Mouse (Mus musculus) midbrain, embryonic 13.5 days (tissue): ENCODE measurements around the gene Cdk2. TPM values are rescaled to one million over a fixed set of nuclear protein-coding genes. Genes with fewer than 3 reads are reported as not detected.
"Not testable (repeated sequence)": the region's sequence is repeated elsewhere in the genome, so short reads cannot be mapped to it uniquely, and the experiment has no call there.

Source experiments
- ATAC-seq: fragments of 200-750 bp; cut with Nextera tagmentation; 2 replicates; pipeline ENCODE4 v1.8.0; 2017; ENCODE audit warnings: mild to moderate bottlenecking, moderate TSS enrichment, moderate library complexity
- H3K27ac ChIP-seq: fragments of 300-500 bp; sonication (generic); 2 replicates; pipeline ENCODE4 v1.5.1; 2015; ENCODE audit warnings: inconsistent platforms, mild to moderate bottlenecking, moderate library complexity
- H3K27me3 ChIP-seq: fragments of 300-500 bp; sonication (generic); 2 replicates; pipeline ENCODE4 v1.6.1; 2015; ENCODE audit warnings: mild to moderate bottlenecking, inconsistent platforms
- H3K36me3 ChIP-seq: fragments of 300-500 bp; sonication (generic); 2 replicates; pipeline ENCODE4 v1.6.1; 2015; ENCODE audit warnings: mild to moderate bottlenecking, inconsistent platforms
- H3K4me1 ChIP-seq: fragments of 300-500 bp; sonication (generic); replicated peaks from 2 replicates; pipeline ENCODE4 v1.6.1; 2015; ENCODE audit warnings: inconsistent platforms
- H3K4me2 ChIP-seq: fragments of 300-500 bp; sonication (generic); replicated peaks from 2 replicates; pipeline ENCODE4 v1.6.1; 2015; ENCODE audit warnings: moderate library complexity, mild to moderate bottlenecking, inconsistent platforms
- H3K4me3 ChIP-seq: fragments of 300-500 bp; sonication (generic); replicated peaks from 2 replicates; pipeline ENCODE4 v1.5.1; 2015; ENCODE audit warnings: mild to moderate bottlenecking, inconsistent platforms
- H3K9ac ChIP-seq: fragments of 300-500 bp; sonication (generic); replicated peaks from 2 replicates; pipeline ENCODE4 v1.6.1; 2015; ENCODE audit warnings: mild to moderate bottlenecking, inconsistent platforms
- H3K9me3 ChIP-seq: fragments of 300-500 bp; sonication (generic); 2 replicates; pipeline ENCODE4 v1.6.1; 2016; ENCODE audit warnings: mild to moderate bottlenecking, inconsistent platforms
- WGBS: fragments of 180-500 bp; shearing (Covaris S2); methylation state at CpG from one replicate; pipeline ENCODE4 v1.1.7; 2015; 5-methylcytosine and 5-hydroxymethylcytosine counted together
- polyA plus RNA-seq: library from polyadenylated mRNA; unstranded; fragments of >200 nt; fragmentation: Nextera tagmentation; extraction: Ambion mirVana; gene quantifications from 2 replicates; pipeline ENCODE4 v1.2.1, GENCODE M21; 2015

The Cdk2 gene
- polyA plus RNA-seq, 1 experiment from 2014 or later = 36.2 TPM

DNA sequence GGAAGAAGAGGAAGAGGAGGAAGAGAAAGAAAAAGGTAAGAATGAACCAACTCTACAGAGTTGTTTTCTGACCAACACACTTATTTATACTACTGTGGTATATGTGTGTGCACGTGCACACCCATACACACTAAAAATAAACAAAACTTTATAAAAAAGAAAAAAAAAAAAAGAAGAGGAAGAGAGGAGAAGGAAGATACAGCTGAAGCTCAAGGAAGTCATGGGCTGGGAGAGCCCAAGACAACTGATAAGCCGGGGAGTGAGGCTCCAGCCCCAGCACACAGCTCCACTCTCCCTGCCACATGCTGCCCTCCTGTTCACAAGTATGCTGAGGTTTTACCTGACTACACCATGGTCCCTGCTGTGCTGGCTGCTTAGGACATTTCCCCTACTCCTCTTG, 35.5 kb upstream of the Cdk2 start:
- H3K4me1 ChIP-seq = peaks cover 24% of the 10 kb centered on the region
- 78% methylated on average over 2 of the region's 2 CpGs for WGBS

DNA sequence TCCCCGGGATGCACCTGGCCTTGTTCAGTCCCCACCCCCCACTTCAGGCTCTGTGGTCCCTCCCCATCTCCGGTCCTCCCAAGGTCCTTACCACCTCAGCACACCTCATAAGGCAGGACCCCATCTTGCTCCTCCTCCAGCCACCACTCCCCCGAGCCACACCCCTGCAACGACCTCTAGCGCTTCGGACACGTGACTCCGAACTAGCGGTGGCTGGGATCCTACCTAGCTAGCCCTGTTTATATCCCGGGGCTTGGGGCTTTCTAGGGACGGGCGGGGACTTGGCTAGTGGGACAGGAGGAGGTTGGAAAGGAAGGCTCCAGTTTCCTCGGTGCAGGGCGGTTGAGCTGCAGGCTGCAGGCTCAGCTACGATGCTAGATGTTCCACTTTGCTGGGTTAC, 32.6 kb upstream of the Cdk2 start:
- Histone ChIP-seq H3K4me1 (peaks cover 4% of the 10 kb centered on the region; the same call in 1 of the 2 replicates), H3K9ac (0 out of 2 replicates have a peak overlapping the region, but pooled peaks have one; percentile 23), H3K4me3 (0 out of 2 replicates have a peak overlapping the region, but pooled peaks have one; percentile 11), H3K27ac (no peak overlapping the region), H3K36me3 (no peaks in the 10 kb centered on the region), H3K4me2 (peak overlapping the region; percentile 43), H3K27me3 (peaks cover 18% of the 10 kb centered on the region), H3K9me3 (no peaks in the 10 kb centered on the region)
- WGBS = 3% methylated on average over 15 of the region's 15 CpGs
- ATAC-seq = no peak

More for the DNA sequence above, 35.5 kb upstream of the Cdk2 start:
- Histone ChIP-seq H3K4me2 (no peak overlapping the region), H3K4me3 (no peak overlapping the region), H3K27ac (no peak overlapping the region), H3K9me3 (no peaks in the 10 kb centered on the region), H3K9ac (no peak overlapping the region), H3K36me3 (no peaks in the 10 kb centered on the region), H3K27me3 (peaks cover 47% of the 10 kb centered on the region)
- no peak for ATAC-seq

DNA sequence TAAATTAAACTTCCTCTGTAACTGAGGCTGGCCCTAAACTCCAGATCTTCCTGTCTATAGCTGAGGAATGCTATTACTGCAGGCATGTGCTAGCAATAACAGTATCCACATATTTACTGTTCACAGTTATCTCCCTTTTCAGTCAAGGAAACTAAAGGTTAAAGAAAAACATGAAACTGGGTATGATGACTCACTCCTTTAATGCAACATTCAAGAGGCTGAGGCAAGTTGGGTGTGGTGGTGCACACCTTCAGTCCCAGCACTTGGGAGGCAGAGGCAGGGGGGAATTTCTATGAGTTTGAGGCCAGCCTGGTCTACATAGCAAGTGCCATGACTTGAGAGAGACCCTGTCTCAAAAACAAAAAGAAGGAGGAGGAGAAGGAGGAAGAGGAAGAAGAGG, 27.2 kb upstream of the Cdk2 start:
- peaks cover 5% of the 10 kb centered on the region; the same call in 1 of the 2 replicates for H3K27me3 ChIP-seq
- no peaks in the 10 kb centered on the region for H3K9me3 ChIP-seq
- no peak overlapping the region for H3K9ac ChIP-seq
- no peak overlapping the region for H3K4me3 ChIP-seq
- no peak overlapping the region for H3K27ac ChIP-seq
- ATAC-seq = no peak
- no peak overlapping the region for H3K4me2 ChIP-seq
- H3K36me3 ChIP-seq = no peaks in the 10 kb centered on the region
- H3K4me1 ChIP-seq = no peaks in the 10 kb centered on the region

DNA sequence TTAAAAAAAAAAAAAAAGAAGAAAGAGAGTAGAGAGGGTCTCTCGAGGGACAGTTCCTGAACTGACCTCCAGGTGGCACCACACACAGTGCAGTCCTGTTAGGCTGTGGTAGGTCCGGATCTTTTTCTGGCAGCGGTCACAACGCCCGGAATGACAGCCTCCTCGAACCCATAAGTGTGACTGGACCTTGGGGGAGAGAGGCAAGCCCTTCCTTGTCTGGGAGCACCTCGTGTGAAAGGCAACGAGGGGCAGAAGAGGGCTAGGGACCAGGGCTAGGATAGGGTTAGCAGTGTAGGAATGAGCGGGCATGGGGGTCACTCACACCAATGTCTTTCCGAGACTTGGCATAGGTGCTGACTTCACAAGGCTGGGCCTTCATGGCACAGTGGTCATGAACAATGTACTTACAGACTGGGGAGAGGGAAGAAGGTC, 26.2 kb upstream of the Cdk2 start:
- no peak overlapping the region for H3K4me3 ChIP-seq
- H3K27me3 ChIP-seq = peaks cover 5% of the 10 kb centered on the region; the same call in 1 of the 2 replicates
- WGBS = 21% methylated on average over 10 of the region's 10 CpGs
- ATAC-seq = peak; percentile 30; the same call in 1 of the 2 replicates
- H3K4me1 ChIP-seq = no peaks in the 10 kb centered on the region
- no peaks in the 10 kb centered on the region for H3K9me3 ChIP-seq
- no peak overlapping the region for H3K27ac ChIP-seq
- no peak overlapping the region for H3K4me2 ChIP-seq
- no peak overlapping the region for H3K9ac ChIP-seq
- H3K36me3 ChIP-seq = no peaks in the 10 kb centered on the region

DNA sequence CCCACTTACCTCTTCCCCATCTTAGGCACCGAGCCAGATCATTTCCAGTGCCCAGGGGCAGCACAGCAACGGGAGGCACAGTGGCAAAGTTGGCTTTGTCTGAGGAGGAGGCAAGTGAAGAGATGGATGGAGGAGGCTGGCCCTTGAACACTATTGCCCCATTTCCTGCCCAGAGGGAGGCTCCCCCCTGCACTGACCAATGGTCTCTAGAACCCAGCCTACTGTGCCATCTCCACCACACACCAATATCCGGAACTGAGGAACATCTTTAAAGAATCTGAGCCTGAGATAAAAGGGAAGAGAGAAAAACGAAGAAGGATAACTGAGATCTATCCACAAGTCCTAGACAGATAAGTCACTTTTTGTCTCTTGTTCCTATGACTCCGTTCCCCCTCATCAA, 23.2 kb upstream of the Cdk2 start:
- Histone ChIP-seq H3K9ac (no peak overlapping the region), H3K4me1 (no peaks in the 10 kb centered on the region), H3K27ac (no peak overlapping the region), H3K27me3 (peaks cover 5% of the 10 kb centered on the region; the same call in 1 of the 2 replicates), H3K36me3 (no peaks in the 10 kb centered on the region), H3K4me3 (no peak overlapping the region), H3K4me2 (no peak overlapping the region), H3K9me3 (no peaks in the 10 kb centered on the region)
- no peak for ATAC-seq
- 83% methylated on average over 5 of the region's 5 CpGs for WGBS

DNA sequence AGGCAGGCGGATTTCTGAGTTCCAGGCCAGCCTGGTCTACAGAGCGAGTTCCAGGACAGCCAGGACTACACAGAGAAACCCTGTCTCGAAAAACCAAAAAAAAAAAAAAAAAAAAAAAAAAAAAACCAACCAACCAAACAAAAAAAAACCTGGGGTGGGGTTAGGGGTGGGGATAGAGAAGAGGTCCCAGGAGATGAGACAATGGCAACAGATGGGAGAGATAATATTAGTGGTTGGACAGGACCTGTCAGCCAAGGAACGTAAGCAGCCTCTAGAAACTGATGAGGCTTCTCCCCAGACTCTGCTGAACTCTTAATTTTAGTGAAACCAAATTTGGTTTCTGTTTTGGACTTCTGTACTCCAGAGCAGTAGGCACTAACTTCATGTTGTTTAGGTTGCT, 20.6 kb upstream of the Cdk2 start:
- H3K9me3 ChIP-seq, ATAC-seq, H3K27me3 ChIP-seq: not testable (repeated sequence)

DNA sequence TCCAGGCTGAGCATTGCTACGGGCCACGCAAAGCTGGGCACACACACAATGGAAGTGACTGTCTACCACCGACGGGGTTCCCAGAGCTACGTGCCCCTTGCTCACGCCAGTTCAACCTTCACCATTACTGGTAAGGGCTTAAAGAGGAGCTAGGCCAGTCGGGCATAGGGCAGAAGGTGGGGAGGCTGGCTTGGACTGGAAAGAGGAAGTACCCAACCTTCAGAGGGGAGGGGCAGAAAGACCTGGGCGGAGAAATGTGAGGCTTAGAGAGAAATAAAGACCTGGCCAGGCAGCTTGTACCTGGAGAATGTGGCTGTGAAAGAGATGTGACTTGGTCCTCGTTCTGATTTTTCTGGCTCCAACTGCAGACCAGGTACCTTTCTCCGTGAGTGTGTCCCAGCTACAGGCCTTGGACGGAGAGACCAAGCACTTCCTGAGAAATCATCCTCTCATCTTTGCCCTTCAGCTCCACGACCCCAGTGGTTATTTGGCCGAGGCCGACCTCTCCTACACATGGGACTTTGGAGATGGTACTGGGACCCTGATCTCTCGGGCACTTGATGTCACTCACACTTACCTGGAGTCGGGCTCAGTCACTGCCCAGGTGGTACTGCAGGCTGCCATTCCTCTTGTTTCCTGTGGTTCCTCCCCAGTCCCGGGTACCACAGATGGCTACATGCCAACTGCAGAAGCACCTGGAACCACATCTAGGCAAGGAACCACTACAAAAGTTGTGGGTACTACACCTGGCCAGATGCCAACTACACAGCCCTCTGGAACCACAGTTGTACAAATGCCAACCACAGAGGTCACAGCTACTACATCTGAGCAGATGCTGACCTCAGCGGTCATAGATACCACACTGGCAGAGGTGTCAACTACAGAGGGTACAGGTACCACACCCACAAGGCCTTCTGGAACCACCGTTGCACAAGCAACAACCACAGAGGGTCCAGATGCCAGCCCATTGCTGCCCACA, 11.0 kb upstream of the Cdk2 start:
- no peak for ATAC-seq
- Histone ChIP-seq H3K4me3 (no peak overlapping the region), H3K9me3 (no peaks in the 10 kb centered on the region), H3K4me2 (no peak overlapping the region), H3K9ac (no peak overlapping the region), H3K27me3 (no peaks in the 10 kb centered on the region), H3K27ac (no peak overlapping the region), H3K4me1 (no peaks in the 10 kb centered on the region), H3K36me3 (no peaks in the 10 kb centered on the region)
- 85% methylated on average over 19 of the region's 19 CpGs for WGBS

More for the DNA sequence above, 20.6 kb upstream of the Cdk2 start:
- 95% methylated on average over 3 of the region's 4 CpGs for WGBS
- H3K36me3 ChIP-seq, H3K27ac ChIP-seq, H3K4me2 ChIP-seq, H3K4me3 ChIP-seq, H3K9ac ChIP-seq, H3K4me1 ChIP-seq: not testable (repeated sequence)

DNA sequence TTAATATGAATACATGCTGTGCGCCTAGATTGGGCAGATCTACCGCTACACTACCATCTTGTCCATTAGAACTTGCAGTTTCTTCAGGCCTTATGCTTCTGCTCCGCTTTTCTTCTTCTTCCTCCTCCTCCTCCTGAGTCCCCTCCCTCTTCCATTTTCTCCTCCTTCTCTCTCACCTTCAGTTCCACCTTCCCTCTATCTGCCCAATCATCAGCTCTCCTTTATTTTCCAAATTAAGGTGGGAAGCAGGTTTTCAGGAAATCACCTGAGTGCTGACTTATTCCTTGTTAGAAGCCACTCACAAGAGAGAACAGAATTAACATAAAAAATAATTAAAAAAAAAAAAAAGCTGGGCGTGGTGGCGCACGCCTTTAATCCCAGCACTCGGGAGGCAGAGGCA, 6.5 kb upstream of the Cdk2 start:
- not testable (repeated sequence) for H3K4me2 ChIP-seq, H3K4me3 ChIP-seq, H3K9me3 ChIP-seq, H3K4me1 ChIP-seq, H3K36me3 ChIP-seq, H3K9ac ChIP-seq, H3K27me3 ChIP-seq, H3K27ac ChIP-seq, ATAC-seq
- WGBS = 96% methylated on average over 7 of the region's 7 CpGs

DNA sequence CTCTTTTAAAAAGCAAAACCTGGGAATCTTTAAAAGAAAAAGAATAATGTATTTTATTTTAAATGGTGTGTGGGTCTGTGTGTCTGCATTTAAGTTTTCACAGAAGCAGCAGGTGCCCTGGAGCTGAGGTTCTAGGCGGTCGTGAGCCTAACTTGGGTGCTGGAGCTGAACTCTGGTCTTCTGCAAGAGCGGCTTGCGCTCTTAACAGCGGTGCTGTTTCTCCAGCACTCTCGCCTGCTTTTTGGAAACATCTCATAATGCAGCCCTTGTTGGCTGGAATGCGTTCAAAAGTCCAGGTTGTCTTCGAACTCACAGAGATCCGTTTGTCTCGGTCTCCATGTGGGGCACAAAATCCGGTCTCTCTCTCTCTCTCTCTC, 474 bp upstream of the Cdk2 start:
- H3K9me3 ChIP-seq = no peaks in the 10 kb centered on the region
- H3K4me3 ChIP-seq = peak overlapping the region; percentile 73
- 0 out of 2 replicates have a peak, but pooled peaks cover 3% of the 10 kb centered on the region for H3K36me3 ChIP-seq
- peaks cover 3% of the 10 kb centered on the region; the same call in 1 of the 2 replicates for H3K27me3 ChIP-seq
- peak overlapping the region; percentile 89 for H3K4me2 ChIP-seq
- H3K9ac ChIP-seq = peak overlapping the region; percentile 51
- no peak overlapping the region for H3K27ac ChIP-seq
- 11% methylated on average over 11 of the region's 11 CpGs for WGBS
- H3K4me1 ChIP-seq = peaks cover 16% of the 10 kb centered on the region
- peak; percentile 58 for ATAC-seq

DNA sequence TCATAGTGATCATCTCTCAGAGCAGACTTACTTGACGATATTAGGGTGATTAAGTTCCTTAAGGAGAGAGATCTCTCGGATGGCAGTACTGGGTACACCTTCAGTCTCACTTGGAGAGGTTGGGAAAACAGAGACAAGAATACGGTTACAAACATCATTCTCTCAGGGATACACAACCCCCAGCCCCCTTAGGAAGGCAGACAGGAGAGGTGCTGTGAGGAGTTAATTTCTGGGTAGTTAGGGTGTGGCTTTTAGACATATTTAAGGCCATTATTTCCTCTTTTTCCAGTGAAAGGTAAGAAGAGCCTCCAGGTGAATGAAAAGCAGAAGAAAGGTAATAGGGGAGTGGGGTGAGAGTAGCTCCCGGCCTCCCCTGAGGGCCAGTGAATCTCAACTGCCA, 936 bp downstream of the Cdk2 start, which contains the start of gene Pmel:
TSS of gene Pmel (plus strand) at position 301 of the 400 bp plus-strand sequence.
- ATAC-seq = no peak
- H3K9me3 ChIP-seq = no peaks in the 10 kb centered on the region
- peaks cover 3% of the 10 kb centered on the region; the same call in 1 of the 2 replicates for H3K27me3 ChIP-seq
- WGBS = 17% methylated on average over 4 of the region's 4 CpGs
- H3K9ac ChIP-seq = peak within 1 kb of the TSS; percentile 71
- H3K4me3 ChIP-seq = peak within 1 kb of the TSS; percentile 73
- peak within 1 kb of the TSS; percentile 89 for H3K4me2 ChIP-seq
- 0 out of 2 replicates have a peak, but pooled peaks cover 3% of the 10 kb centered on the region for H3K36me3 ChIP-seq
- H3K27ac ChIP-seq = peak within 1 kb of the TSS; percentile 68
- H3K4me1 ChIP-seq = peaks cover 16% of the 10 kb centered on the region

DNA sequence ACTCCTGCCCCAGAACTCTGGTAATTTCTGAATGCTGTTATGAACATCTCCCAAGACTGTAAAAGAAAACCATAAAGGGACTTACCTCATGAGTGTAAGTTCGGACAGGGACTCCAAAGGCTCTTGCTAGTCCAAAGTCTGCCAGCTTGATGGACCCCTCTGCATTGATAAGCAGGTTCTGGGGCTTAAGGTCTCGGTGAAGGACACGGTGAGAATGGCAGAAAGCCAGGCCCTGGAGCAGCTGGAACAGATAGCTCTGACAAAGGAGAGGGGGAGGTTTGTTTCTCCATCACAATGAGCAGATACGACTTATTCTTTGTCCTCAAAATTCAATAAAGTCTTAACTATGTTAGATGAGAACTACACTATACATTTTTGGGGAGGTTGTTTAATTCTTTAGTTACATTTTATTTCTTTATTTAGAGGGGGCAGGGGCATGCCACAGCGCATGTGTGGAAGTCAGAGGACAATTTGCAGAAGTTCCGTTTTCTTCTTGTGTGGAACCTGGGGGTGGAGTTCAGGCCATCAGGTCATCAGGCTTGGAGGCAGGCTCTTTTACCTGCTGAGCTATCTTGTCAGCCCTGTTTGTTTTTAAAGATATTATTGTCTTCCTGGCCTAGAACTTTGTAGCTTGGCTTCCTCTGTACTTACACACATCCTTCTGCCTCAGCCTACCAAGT, 2.4 kb downstream of the Cdk2 start:
- Histone ChIP-seq H3K9ac (no peak overlapping the region), H3K27me3 (peaks cover 3% of the 10 kb centered on the region; the same call in 1 of the 2 replicates), H3K36me3 (0 out of 2 replicates have a peak, but pooled peaks cover 3% of the 10 kb centered on the region), H3K27ac (no peak overlapping the region), H3K9me3 (no peaks in the 10 kb centered on the region), H3K4me3 (no peak overlapping the region), H3K4me1 (peaks cover 16% of the 10 kb centered on the region), H3K4me2 (no peak overlapping the region)
- ATAC-seq = no peak
- WGBS = 84% methylated on average over 6 of the region's 6 CpGs

DNA sequence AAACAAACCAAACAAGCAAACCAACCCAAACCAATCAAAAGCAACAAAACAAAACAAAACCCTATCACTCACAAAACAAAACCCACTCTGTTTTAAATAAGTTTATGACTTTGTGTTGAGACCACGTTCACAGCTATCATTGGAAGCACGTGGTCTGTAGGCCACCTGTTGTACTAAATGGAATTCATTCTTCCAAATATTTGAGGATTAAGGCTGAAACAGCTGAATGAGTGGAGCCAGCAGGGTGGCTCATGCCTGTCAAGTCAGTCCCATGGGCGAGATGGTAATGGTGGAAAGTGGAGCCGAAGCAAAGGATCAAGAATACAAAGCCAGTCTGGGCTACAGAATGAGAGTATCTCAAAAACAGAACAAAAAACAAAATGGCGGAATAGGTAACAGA, 4.1 kb downstream of the Cdk2 start:
- H3K4me2 ChIP-seq = no peak overlapping the region
- no peaks in the 10 kb centered on the region for H3K27me3 ChIP-seq
- H3K36me3 ChIP-seq = 0 out of 2 replicates have a peak, but pooled peaks cover 3% of the 10 kb centered on the region
- no peak for ATAC-seq
- no peak overlapping the region for H3K27ac ChIP-seq
- H3K9me3 ChIP-seq = no peaks in the 10 kb centered on the region
- H3K4me3 ChIP-seq = no peak overlapping the region
- peaks cover 19% of the 10 kb centered on the region for H3K4me1 ChIP-seq
- no peak overlapping the region for H3K9ac ChIP-seq
- 76% methylated on average over 5 of the region's 5 CpGs for WGBS
